Mouse (Mus musculus) lung, adult 2 months (tissue): Measurements from ENCODE around the gene Srd5a3.

Source experiments
- CTCF ChIP-seq: fragments of 200-500 bp; IDR thresholded peaks from 2 replicates; pipeline ENCODE4 v1.5.1; 2011; ENCODE audit warnings: mild to moderate bottlenecking, low read length, control low read depth; ENCODE audit not compliant: insufficient read depth
- POLR2A ChIP-seq: fragments of 200-500 bp; IDR thresholded peaks from 2 replicates; pipeline ENCODE4 v1.6.1; 2011; ENCODE audit warnings: low read depth, mild to moderate bottlenecking, control low read depth, low read length, borderline replicate concordance; ENCODE audit errors: extremely low read depth

- no peak for TF ChIP-seq CTCF
- no peak for TF ChIP-seq POLR2A
Measured at GRCm38 (mm10) chr5:76120634-76121033, 19.4 kb upstream of the Srd5a3 start.
